Mouse (Mus musculus) midbrain, embryonic 14.5 days (tissue): ENCODE measurements around the gene Ccdc122. TPM values are rescaled to one million over a fixed set of nuclear protein-coding genes. Genes with fewer than 3 reads are reported as not detected.
A peak's percentile ranks its signal among the peaks of the same experiment; 100 is the strongest.

Experiments used
- ATAC-seq: fragments of 200-750 bp; cut with Nextera tagmentation; 2 replicates; pipeline ENCODE4 v1.8.0; 2017; ENCODE audit warnings: moderate number of reproducible peaks, moderate library complexity; ENCODE audit not compliant: low FRiP score, low TSS enrichment
- DNase-seq: peaks from one replicate; pipeline ENCODE4 v3.0.0-alpha.2; 2015
- H3K27ac ChIP-seq: fragments of 300-500 bp; sonication (generic); replicated peaks from 2 replicates; pipeline ENCODE4 v1.5.1; 2014; ENCODE audit warnings: mild to moderate bottlenecking, low read depth, low read length, moderate library complexity
- H3K27me3 ChIP-seq: fragments of 300-500 bp; sonication (generic); 2 replicates; pipeline ENCODE4 v1.6.1; 2014; ENCODE audit warnings: low read length, control low read depth, mixed read lengths; ENCODE audit not compliant: control insufficient read depth, insufficient read depth
- H3K36me3 ChIP-seq: fragments of 300-500 bp; sonication (generic); 2 replicates; pipeline ENCODE4 v1.6.1; 2014; ENCODE audit warnings: low read length, control low read depth; ENCODE audit not compliant: control insufficient read depth, insufficient read depth
- H3K4me1 ChIP-seq: fragments of 300-500 bp; sonication (generic); 2 replicates; pipeline ENCODE4 v1.6.1; 2014; ENCODE audit warnings: mild to moderate bottlenecking, antibody characterized with exemption, low read length, control low read depth; ENCODE audit not compliant: control insufficient read depth, insufficient read depth
- H3K4me2 ChIP-seq: fragments of 300-500 bp; sonication (generic); 2 replicates; pipeline ENCODE4 v1.6.1; 2014; ENCODE audit warnings: mild to moderate bottlenecking, low read length, moderate library complexity
- H3K4me3 ChIP-seq: fragments of 300-500 bp; sonication (generic); replicated peaks from 2 replicates; pipeline ENCODE4 v1.5.1; 2014; ENCODE audit warnings: low read depth, low read length
- H3K9ac ChIP-seq: fragments of 300-500 bp; sonication (generic); replicated peaks from 2 replicates; pipeline ENCODE4 v1.6.1; 2014; ENCODE audit warnings: mild to moderate bottlenecking, low read length, moderate library complexity
- H3K9me3 ChIP-seq: fragments of 300-500 bp; sonication (generic); 2 replicates; pipeline ENCODE4 v1.6.1; 2016; ENCODE audit warnings: low read length, control low read depth, mixed read lengths; ENCODE audit not compliant: control insufficient read depth
- WGBS: fragments of 180-500 bp; shearing (Covaris S2); extraction: QIAGEN DNeasy Blood & Tissue Kit; methylation state at CpG from one replicate; pipeline ENCODE4 v1.1.7; 2014; 5-methylcytosine and 5-hydroxymethylcytosine counted together
- polyA plus RNA-seq: library from polyadenylated mRNA; unstranded; fragments of >200 nt; fragmentation: Nextera tagmentation; extraction: Ambion mirVana; gene quantifications from 2 replicates; pipeline ENCODE4 v1.2.1, GENCODE M21; 2014

The Ccdc122 gene
- polyA plus RNA-seq, 1 experiment from 2014 or later = 0.54 TPM

GRCm38 (mm10) chr14:77147635-77148034 lies 111.1 kb downstream of the Ccdc122 start:
- H3K27ac ChIP-seq = no peak overlapping the region
- H3K4me3 ChIP-seq = no peak overlapping the region
- ATAC-seq = no peak
- H3K9me3 ChIP-seq = no peaks in the 10 kb centered on the region
- no peak overlapping the region for H3K4me2 ChIP-seq
- DNase-seq = no peak
- no peaks in the 10 kb centered on the region for H3K27me3 ChIP-seq
- H3K4me1 ChIP-seq = 0 out of 2 replicates have a peak, but pooled peaks cover 4% of the 10 kb centered on the region
- H3K9ac ChIP-seq = no peak overlapping the region
- no peaks in the 10 kb centered on the region for H3K36me3 ChIP-seq
- 88% methylated on average over 1 of the region's 1 CpGs for WGBS

- Histone ChIP-seq H3K4me2 (no peak overlapping the region), H3K27ac (no peak overlapping the region), H3K36me3 (no peaks in the 10 kb centered on the region), H3K9me3 (no peaks in the 10 kb centered on the region), H3K9ac (no peak overlapping the region), H3K4me1 (peaks cover 1% of the 10 kb centered on the region; the same call in 1 of the 2 replicates), H3K27me3 (no peaks in the 10 kb centered on the region), H3K4me3 (no peak overlapping the region)
- DNase-seq (no peak), ATAC-seq (no peak)
- 62% methylated on average over 6 of the region's 6 CpGs for WGBS
Measured at GRCm38 (mm10) chr14:77150556-77150955, 114.0 kb downstream of the Ccdc122 start.

DNA sequence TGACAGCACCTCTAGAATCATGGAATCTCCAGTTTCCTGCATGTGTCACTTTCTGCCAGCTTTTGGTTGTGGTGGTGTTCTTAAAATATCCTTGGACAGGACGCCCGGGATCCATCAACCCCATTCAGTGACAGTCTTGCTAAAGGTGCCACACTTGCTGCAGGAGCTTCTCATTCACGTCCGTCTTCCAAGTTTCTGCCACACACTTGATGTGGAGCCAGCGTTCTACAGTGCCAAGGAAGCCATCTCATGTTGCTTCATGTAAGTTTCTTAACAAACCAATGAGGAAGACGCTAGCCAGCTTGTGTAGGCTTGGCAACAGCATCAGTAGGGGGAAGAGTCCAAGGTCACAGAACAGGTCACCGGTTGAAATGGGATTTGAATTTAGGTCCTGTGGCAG lies 114.9 kb downstream of the Ccdc122 start:
- H3K27ac ChIP-seq = no peak overlapping the region
- DNase-seq = no peak
- H3K9ac ChIP-seq = no peak overlapping the region
- H3K9me3 ChIP-seq = no peaks in the 10 kb centered on the region
- no peaks in the 10 kb centered on the region for H3K27me3 ChIP-seq
- no peak overlapping the region for H3K4me2 ChIP-seq
- H3K4me3 ChIP-seq = no peak overlapping the region
- 91% methylated on average over 7 of the region's 7 CpGs for WGBS
- ATAC-seq = no peak
- peaks cover 6% of the 10 kb centered on the region; the same call in 1 of the 2 replicates for H3K4me1 ChIP-seq
- no peaks in the 10 kb centered on the region for H3K36me3 ChIP-seq

DNA sequence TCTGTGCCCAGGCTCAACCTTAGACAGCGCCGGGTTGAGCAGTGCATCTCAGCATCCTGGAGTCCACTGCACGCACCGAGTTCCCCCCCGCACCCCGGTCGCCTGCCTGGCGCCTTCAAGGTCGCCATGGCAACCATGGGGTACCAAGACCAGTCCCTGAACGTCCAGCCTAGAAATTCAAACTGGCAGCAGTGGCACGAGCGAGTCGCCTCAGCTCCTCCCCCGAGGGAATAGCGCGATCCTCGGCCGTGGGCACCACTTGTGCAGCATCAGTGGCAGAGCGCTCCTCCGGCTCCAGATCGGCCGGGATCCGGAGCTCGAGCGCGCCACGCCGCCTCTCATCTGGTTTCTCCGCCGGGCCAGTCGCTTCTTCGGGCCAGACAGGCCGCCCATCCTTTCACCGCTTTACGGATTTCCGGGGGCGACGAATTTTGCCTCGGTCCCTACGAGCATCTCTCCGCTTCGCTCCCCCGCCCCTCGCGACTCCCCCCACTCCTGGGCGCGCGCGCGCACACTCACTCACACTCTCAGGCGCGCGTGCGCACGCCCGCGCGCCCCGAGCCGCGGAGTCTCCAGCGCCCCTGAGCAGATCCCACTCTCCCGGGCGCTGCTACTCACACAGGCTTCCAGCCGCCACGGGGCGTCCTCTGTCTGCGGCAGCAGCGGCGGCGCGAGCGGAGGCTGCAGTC lies 119.8 kb downstream of the Ccdc122 start, which contains the start of gene Enox1:
Gene Enox1 (plus strand): TSS at position 542 of the 689 bp plus-strand sequence.
- Histone ChIP-seq H3K4me2 (peak within 1 kb of the TSS; percentile 85), H3K4me1 (peaks cover 34% of the 10 kb centered on the region), H3K27ac (peak within 1 kb of the TSS; percentile 96), H3K27me3 (no peaks in the 10 kb centered on the region), H3K4me3 (peak within 1 kb of the TSS; percentile 93), H3K9me3 (no peaks in the 10 kb centered on the region), H3K9ac (peak within 1 kb of the TSS; percentile 90), H3K36me3 (no peaks in the 10 kb centered on the region)
- ATAC-seq (peak; percentile 91), DNase-seq (peak; percentile 99)
- WGBS = under 1% methylated on average over 73 of the region's 73 CpGs

- H3K9me3 ChIP-seq = no peaks in the 10 kb centered on the region
- H3K27me3 ChIP-seq = no peaks in the 10 kb centered on the region
- no peaks in the 10 kb centered on the region for H3K36me3 ChIP-seq
- no peak for DNase-seq
- peak overlapping the region; percentile 85 for H3K4me2 ChIP-seq
- ATAC-seq = peak; percentile 39
- H3K9ac ChIP-seq = peak overlapping the region; percentile 90
- peak overlapping the region; percentile 93 for H3K4me3 ChIP-seq
- under 1% methylated on average over 57 of the region's 64 CpGs for WGBS
- H3K4me1 ChIP-seq = peaks cover 34% of the 10 kb centered on the region
- peak overlapping the region; percentile 96 for H3K27ac ChIP-seq
Measured at GRCm38 (mm10) chr14:77156911-77157504, 120.4 kb downstream of the Ccdc122 start.

DNA sequence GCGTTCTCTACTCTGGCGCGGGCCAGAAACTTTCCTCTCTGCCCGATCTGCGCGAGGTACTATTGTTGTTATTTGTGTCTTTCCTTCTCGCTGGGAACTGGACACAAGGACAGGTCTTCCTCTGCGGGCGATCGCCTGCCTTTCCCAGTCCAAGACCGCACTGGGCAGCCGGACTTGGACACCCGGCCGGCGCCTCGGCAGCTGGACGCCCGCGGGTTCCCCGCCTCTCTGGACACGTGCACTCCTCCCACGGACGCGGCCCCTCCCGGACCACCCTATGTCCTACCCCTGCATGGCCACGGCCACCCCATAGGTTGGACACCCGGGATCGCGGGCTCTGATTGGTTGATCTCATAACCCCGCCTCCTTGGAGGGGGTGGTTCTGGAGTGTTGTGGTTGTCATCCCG lies 120.9 kb downstream of the Ccdc122 start:
- Histone ChIP-seq H3K27me3 (no peaks in the 10 kb centered on the region), H3K4me1 (peaks cover 38% of the 10 kb centered on the region), H3K27ac (peak overlapping the region; percentile 96), H3K36me3 (no peaks in the 10 kb centered on the region), H3K9me3 (no peaks in the 10 kb centered on the region), H3K9ac (peak overlapping the region; percentile 90), H3K4me3 (peak overlapping the region; percentile 93), H3K4me2 (peak overlapping the region; percentile 85)
- DNase-seq (peak; percentile 87), ATAC-seq (peak; percentile 81)
- WGBS = under 1% methylated on average over 31 of the region's 31 CpGs

DNA sequence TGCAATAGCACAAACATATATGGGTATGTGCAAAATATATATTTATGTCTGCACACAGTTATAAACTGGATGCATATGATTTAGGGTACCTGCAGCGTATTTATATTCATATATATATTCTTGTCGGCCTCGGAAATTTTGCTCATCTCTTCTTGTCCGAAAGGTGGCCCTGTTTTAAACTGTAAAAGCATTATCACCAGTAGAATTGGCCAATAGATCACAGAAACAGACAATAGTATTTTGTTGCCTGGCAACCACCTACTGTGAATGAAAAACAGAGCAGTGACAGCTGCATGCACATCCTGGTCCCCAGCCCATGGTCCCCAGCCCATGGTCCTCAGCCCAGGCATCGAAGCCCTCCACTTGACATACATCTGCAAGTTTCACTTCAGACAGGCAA lies 122.8 kb downstream of the Ccdc122 start:
- Histone ChIP-seq H3K27ac (peak overlapping the region; percentile 57; the same call in 1 of the 2 replicates), H3K9ac (peak overlapping the region; percentile 14; the same call in 1 of the 2 replicates), H3K4me1 (peaks cover 43% of the 10 kb centered on the region), H3K4me3 (peak overlapping the region; percentile 93), H3K4me2 (peak overlapping the region; percentile 85), H3K36me3 (no peaks in the 10 kb centered on the region), H3K27me3 (no peaks in the 10 kb centered on the region), H3K9me3 (no peaks in the 10 kb centered on the region)
- ATAC-seq (no peak), DNase-seq (peak; percentile 66)
- 67% methylated on average over 5 of the region's 5 CpGs for WGBS
